Mouse (Mus musculus) adipocyte (in vitro differentiated cells): ENCODE measurements at regions not wholly inside any gene's neighbourhood (a gene's known extent, or its start where the extent isn't known, plus 50 kb on each side); places are given as distances from the start of the nearest gene placed in this dataset.
A peak's percentile ranks its signal among the peaks of the same experiment; 100 is the strongest.
"Not testable (repeated sequence)": the region's sequence is repeated elsewhere in the genome, so short reads cannot be mapped to it uniquely, and the experiment has no call there.

Experiments
- DNase-seq: peaks from one replicate; pipeline ENCODE4 v3.0.0-alpha.2; 2016; ENCODE audit warnings: low spot score

- no peak for DNase-seq
Measured at GRCm38 (mm10) chr4:5590531-5590930, 797.4 kb upstream of the Impad1 start.

GRCm38 (mm10) chr4:5587465-5587864 lies 794.3 kb upstream of the Impad1 start:
- no peak for DNase-seq

- no peak for DNase-seq
Measured at GRCm38 (mm10) chr4:5585205-5585604, 792.0 kb upstream of the Impad1 start.

- peak; percentile 78 for DNase-seq
Measured at GRCm38 (mm10) chr4:5583989-5584677, 791.0 kb upstream of the Impad1 start.

GRCm38 (mm10) chr4:5568076-5568475 lies 774.9 kb upstream of the Impad1 start:
- no peak for DNase-seq

- DNase-seq: peak; percentile 77
Measured at GRCm38 (mm10) chr4:5560001-5560657, 767.0 kb upstream of the Impad1 start.

GRCm38 (mm10) chr4:5540155-5540554 lies 747.0 kb upstream of the Impad1 start:
- DNase-seq: no peak

- DNase-seq: no peak
Measured at GRCm38 (mm10) chr4:5530416-5530815, 737.3 kb upstream of the Impad1 start.

GRCm38 (mm10) chr4:5518522-5518921 lies 725.4 kb upstream of the Impad1 start:
- no peak for DNase-seq

GRCm38 (mm10) chr4:5515426-5515825 lies 722.3 kb upstream of the Impad1 start:
- not testable (repeated sequence) for DNase-seq

GRCm38 (mm10) chr4:5511743-5512142 lies 718.6 kb upstream of the Impad1 start:
- DNase-seq: no peak

- no peak for DNase-seq
Measured at GRCm38 (mm10) chr4:5509398-5509797, 716.2 kb upstream of the Impad1 start.

- DNase-seq: no peak
Measured at GRCm38 (mm10) chr4:5495012-5495411, 701.9 kb upstream of the Impad1 start.

- DNase-seq: peak; percentile 2
Measured at GRCm38 (mm10) chr4:5494072-5495000, 701.2 kb upstream of the Impad1 start.

- DNase-seq: no peak
Measured at GRCm38 (mm10) chr4:5486786-5487185, 693.6 kb upstream of the Impad1 start.

- no peak for DNase-seq
Measured at GRCm38 (mm10) chr4:5471891-5472558, 678.9 kb upstream of the Impad1 start.

- no peak for DNase-seq
Measured at GRCm38 (mm10) chr4:5459028-5459695, 666.0 kb upstream of the Impad1 start.

GRCm38 (mm10) chr4:5450417-5450816 lies 657.3 kb upstream of the Impad1 start:
- DNase-seq: no peak

GRCm38 (mm10) chr4:5441339-5442019 lies 648.3 kb upstream of the Impad1 start:
- DNase-seq: no peak

GRCm38 (mm10) chr4:5437076-5437475 lies 643.9 kb upstream of the Impad1 start:
- DNase-seq: no peak
